Mouse (Mus musculus): Measurements from ENCODE around the gene Atf5. TPM values are rescaled to one million over a fixed set of nuclear protein-coding genes. Genes with fewer than 3 reads are reported as not detected.

Gene Atf5
- polyA plus RNA-seq (2015; fragmentation: Illumina TruSeq; extraction: RNeasy Lipid Tissue Mini Kit (QIAGEN cat#74804); ENCODE audit: insufficient read depth, low replicate concordance), result 10.8 TPM

DNA sequence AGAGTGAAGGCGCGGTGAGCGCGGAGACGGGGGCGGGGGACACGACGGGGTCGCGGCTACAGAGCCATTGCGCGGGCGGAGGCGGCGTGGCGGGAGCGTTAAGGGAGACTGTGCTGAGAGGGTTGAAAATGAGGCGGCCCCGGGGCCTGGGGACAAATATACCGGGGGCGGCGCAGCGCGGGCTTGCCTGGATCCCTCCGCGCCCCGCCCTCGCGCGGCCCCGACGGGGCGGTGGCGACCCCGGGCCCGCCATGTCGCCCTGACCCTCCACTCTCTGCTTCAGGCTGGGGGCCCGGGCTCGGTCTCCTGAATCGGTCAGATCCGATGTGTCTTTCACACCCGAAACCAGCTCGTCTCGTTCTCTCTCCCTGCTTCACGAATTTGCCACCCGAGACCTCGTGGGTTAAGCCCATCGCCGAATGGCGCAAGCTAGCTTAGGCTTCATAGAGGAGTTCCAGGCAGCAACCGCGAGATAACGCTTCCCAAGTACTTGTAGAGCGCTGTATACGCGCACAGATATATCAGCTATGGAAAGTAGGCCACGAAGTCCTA lies at the start of gene Atf5:
TSS of gene Atf5 (minus strand) at position 189 of the 552 bp plus-strand sequence.

DNA sequence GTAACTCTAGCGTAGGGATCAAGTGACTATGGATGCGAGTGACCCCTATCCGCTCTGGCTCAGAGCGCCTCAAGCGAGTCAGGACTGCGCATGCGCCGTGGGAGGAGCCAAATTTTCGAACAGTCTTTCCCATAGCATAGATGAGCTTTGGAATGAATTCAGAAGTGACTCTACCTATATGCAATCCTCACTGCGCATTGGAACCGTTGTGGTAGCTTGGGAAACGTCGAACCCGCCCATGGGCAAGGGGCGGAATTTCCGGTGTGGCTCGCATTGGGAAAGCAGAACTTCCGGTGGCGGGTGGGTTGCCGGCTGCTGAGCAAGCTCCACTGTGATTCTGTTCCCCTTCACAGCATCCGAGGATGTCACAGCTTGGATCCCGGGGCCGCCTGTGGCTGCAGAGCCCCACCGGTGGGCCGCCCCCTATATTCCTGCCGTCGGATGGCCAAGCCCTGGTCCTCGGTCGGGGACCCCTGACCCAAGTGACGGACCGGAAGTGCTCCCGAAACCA lies 40.6 kb upstream of the Atf5 start, which contains the start of gene Pnkp:
TSS of gene Pnkp (plus strand) at position 98 of the 511 bp plus-strand sequence.

DNA sequence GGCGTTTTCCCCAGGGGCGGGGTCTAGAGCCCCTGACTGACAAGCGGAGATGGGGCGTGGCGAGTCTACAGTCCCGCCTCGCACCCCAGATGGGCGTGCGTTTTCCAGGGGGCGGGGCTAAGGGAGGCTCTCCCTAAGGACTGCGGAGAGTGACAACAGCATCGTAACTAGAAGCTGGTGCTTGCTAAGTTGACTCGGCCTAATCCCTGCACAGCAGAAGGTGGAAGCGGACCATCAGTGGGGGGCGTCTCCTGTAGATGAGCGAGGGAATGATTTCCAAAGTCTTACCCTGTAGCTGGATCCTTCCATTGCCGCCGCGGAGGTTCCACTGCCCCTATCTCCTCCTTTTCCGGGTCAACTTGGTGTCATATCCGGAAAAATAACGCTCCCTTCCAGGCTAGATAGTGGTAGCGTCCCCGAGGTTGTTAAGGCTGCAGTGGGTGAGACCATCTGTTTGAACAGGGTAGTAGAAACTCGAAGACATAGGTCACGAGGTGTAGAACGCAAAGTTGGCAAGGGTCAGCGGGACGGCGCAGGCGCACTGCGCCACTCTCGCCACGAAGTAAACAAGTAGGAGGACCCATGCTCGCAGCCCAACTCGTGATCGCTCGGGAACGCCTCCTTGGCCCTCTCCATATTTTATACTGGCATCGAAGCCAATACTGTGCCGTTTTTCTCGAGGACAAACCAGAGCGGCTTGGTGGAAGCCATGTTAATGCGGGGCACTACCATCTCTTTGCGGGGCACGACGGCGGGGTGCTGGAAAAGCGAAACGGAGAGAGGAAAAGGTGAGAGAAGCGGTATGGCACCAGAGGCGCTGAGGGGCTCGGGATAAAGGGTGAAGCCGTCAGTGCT lies 32.3 kb upstream of the Atf5 start, which contains the start of the genes Akt1s1 and Tbc1d17:
TSS of gene Akt1s1 (plus strand) at position 431 of the 855 bp plus-strand sequence.
TSS of gene Tbc1d17 (minus strand) at position 519 of the 855 bp plus-strand sequence.

DNA sequence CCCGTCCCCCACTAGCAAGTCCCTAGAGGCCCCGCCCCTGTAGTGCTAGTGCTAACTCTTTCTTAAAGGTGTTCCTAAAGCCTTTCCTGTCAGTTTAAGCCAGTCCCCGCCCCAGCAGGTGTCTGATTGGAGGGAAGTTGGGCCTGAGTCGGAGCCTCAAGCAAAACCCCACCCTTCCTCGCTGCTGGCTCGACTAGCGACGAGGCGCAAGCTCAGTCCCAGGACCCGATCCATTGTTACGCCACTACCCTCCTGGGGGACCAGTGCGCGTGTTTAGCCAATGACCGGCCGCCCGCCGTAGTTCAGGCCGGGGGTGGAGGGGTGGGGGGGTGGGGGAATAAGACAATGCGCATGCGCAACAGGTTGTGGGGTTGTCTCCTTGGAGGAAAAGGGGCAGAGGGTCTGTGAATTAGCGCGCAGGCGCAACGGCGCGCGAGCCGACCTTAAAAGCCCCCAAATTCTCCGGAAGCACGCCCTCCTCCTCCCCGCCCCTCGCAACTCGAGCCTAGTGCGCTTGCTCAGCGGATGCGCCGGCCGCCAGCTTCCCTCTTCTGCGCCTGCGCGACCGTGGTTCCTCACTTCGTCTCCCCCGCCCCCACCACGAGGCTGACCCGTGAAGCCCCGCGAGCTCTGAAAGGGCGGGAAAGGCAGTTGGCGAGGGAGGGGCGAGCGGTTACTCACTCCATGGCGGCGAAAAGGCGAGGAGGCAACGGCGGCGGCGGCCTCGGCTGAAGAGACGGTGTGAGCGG lies 563 bp downstream of the Atf5 start, which contains the start of the genes Nup62 and Il4i1:
TSS of gene Nup62 (plus strand) at position 368 of the 749 bp plus-strand sequence.
TSS of gene Il4i1 (plus strand) at position 667 of the 749 bp plus-strand sequence.

Other genes with a start within 250 kb of the Atf5 start
- 205 TPM for gene Napsa, start 244.3 kb downstream of the Atf5 start, polyA plus RNA-seq (2015; fragmentation: Illumina TruSeq; extraction: RNeasy Lipid Tissue Mini Kit (QIAGEN cat#74804); ENCODE audit: insufficient read depth, low replicate concordance)
- gene Kcnc3, start 226.0 kb downstream of the Atf5 start, polyA plus RNA-seq (2015; fragmentation: Illumina TruSeq; extraction: RNeasy Lipid Tissue Mini Kit (QIAGEN cat#74804); ENCODE audit: insufficient read depth, low replicate concordance), result 1.2 TPM
- not detected for gene Myh14, start 145.8 kb downstream of the Atf5 start, polyA plus RNA-seq (2015; fragmentation: Illumina TruSeq; extraction: RNeasy Lipid Tissue Mini Kit (QIAGEN cat#74804); ENCODE audit: insufficient read depth, low replicate concordance)
- not detected for gene Izumo2, start 107.9 kb downstream of the Atf5 start, polyA plus RNA-seq (2015; fragmentation: Illumina TruSeq; extraction: RNeasy Lipid Tissue Mini Kit (QIAGEN cat#74804); ENCODE audit: insufficient read depth, low replicate concordance)
- 43.6 TPM for gene Vrk3, start 68.2 kb downstream of the Atf5 start, polyA plus RNA-seq (2015; fragmentation: Illumina TruSeq; extraction: RNeasy Lipid Tissue Mini Kit (QIAGEN cat#74804); ENCODE audit: insufficient read depth, low replicate concordance)
- 1.3 TPM for gene Zfp473, start 65.6 kb downstream of the Atf5 start, polyA plus RNA-seq (2015; fragmentation: Illumina TruSeq; extraction: RNeasy Lipid Tissue Mini Kit (QIAGEN cat#74804); ENCODE audit: insufficient read depth, low replicate concordance)
- gene Nup62, start 570 bp downstream of the Atf5 start, polyA plus RNA-seq (2015; fragmentation: Illumina TruSeq; extraction: RNeasy Lipid Tissue Mini Kit (QIAGEN cat#74804); ENCODE audit: insufficient read depth, low replicate concordance), result 19.2 TPM
- 71.8 TPM for gene Il4i1, start 271 bp downstream of the Atf5 start, polyA plus RNA-seq (2015; fragmentation: Illumina TruSeq; extraction: RNeasy Lipid Tissue Mini Kit (QIAGEN cat#74804); ENCODE audit: insufficient read depth, low replicate concordance)
- gene Akt1s1, start 32.3 kb upstream of the Atf5 start, polyA plus RNA-seq (2015; fragmentation: Illumina TruSeq; extraction: RNeasy Lipid Tissue Mini Kit (QIAGEN cat#74804); ENCODE audit: insufficient read depth, low replicate concordance), result 9.0 TPM
- gene Tbc1d17, start 32.4 kb upstream of the Atf5 start, polyA plus RNA-seq (2015; fragmentation: Illumina TruSeq; extraction: RNeasy Lipid Tissue Mini Kit (QIAGEN cat#74804); ENCODE audit: insufficient read depth, low replicate concordance), result 21.1 TPM
- gene Pnkp, start 40.5 kb upstream of the Atf5 start, polyA plus RNA-seq (2015; fragmentation: Illumina TruSeq; extraction: RNeasy Lipid Tissue Mini Kit (QIAGEN cat#74804); ENCODE audit: insufficient read depth, low replicate concordance), result 22.1 TPM
- 4.1 TPM for gene Ptov1, start 53.1 kb upstream of the Atf5 start, polyA plus RNA-seq (2015; fragmentation: Illumina TruSeq; extraction: RNeasy Lipid Tissue Mini Kit (QIAGEN cat#74804); ENCODE audit: insufficient read depth, low replicate concordance)
- gene Med25, start 76.1 kb upstream of the Atf5 start, polyA plus RNA-seq (2015; fragmentation: Illumina TruSeq; extraction: RNeasy Lipid Tissue Mini Kit (QIAGEN cat#74804); ENCODE audit: insufficient read depth, low replicate concordance), result 14.6 TPM
- 24.7 TPM for gene Fuz, start 79.4 kb upstream of the Atf5 start, polyA plus RNA-seq (2015; fragmentation: Illumina TruSeq; extraction: RNeasy Lipid Tissue Mini Kit (QIAGEN cat#74804); ENCODE audit: insufficient read depth, low replicate concordance)
- 41.2 TPM for gene Ap2a1, start 112.8 kb upstream of the Atf5 start, polyA plus RNA-seq (2015; fragmentation: Illumina TruSeq; extraction: RNeasy Lipid Tissue Mini Kit (QIAGEN cat#74804); ENCODE audit: insufficient read depth, low replicate concordance)
- not detected for gene Tsks, start 126.5 kb upstream of the Atf5 start, polyA plus RNA-seq (2015; fragmentation: Illumina TruSeq; extraction: RNeasy Lipid Tissue Mini Kit (QIAGEN cat#74804); ENCODE audit: insufficient read depth, low replicate concordance)
- 1.5 TPM for gene Cpt1c, start 158.2 kb upstream of the Atf5 start, polyA plus RNA-seq (2015; fragmentation: Illumina TruSeq; extraction: RNeasy Lipid Tissue Mini Kit (QIAGEN cat#74804); ENCODE audit: insufficient read depth, low replicate concordance)
- gene Prmt1, start 169.9 kb upstream of the Atf5 start, polyA plus RNA-seq (2015; fragmentation: Illumina TruSeq; extraction: RNeasy Lipid Tissue Mini Kit (QIAGEN cat#74804); ENCODE audit: insufficient read depth, low replicate concordance), result 116 TPM
- 140 TPM for gene Irf3, start 181.0 kb upstream of the Atf5 start, polyA plus RNA-seq (2015; fragmentation: Illumina TruSeq; extraction: RNeasy Lipid Tissue Mini Kit (QIAGEN cat#74804); ENCODE audit: insufficient read depth, low replicate concordance)
- 6.8 TPM for gene Bcl2l12, start 182.1 kb upstream of the Atf5 start, polyA plus RNA-seq (2015; fragmentation: Illumina TruSeq; extraction: RNeasy Lipid Tissue Mini Kit (QIAGEN cat#74804); ENCODE audit: insufficient read depth, low replicate concordance)
- 22.6 TPM for gene Scaf1, start 199.7 kb upstream of the Atf5 start, polyA plus RNA-seq (2015; fragmentation: Illumina TruSeq; extraction: RNeasy Lipid Tissue Mini Kit (QIAGEN cat#74804); ENCODE audit: insufficient read depth, low replicate concordance)
- gene Rras, start 201.3 kb upstream of the Atf5 start, polyA plus RNA-seq (2015; fragmentation: Illumina TruSeq; extraction: RNeasy Lipid Tissue Mini Kit (QIAGEN cat#74804); ENCODE audit: insufficient read depth, low replicate concordance), result 30.0 TPM
- gene Prr12, start 236.2 kb upstream of the Atf5 start, polyA plus RNA-seq (2015; fragmentation: Illumina TruSeq; extraction: RNeasy Lipid Tissue Mini Kit (QIAGEN cat#74804); ENCODE audit: insufficient read depth, low replicate concordance), result 4.3 TPM
- 21.1 TPM for gene Nosip, start 245.8 kb upstream of the Atf5 start, polyA plus RNA-seq (2015; fragmentation: Illumina TruSeq; extraction: RNeasy Lipid Tissue Mini Kit (QIAGEN cat#74804); ENCODE audit: insufficient read depth, low replicate concordance)
- gene Prrg2, start 246.0 kb upstream of the Atf5 start, polyA plus RNA-seq (2015; fragmentation: Illumina TruSeq; extraction: RNeasy Lipid Tissue Mini Kit (QIAGEN cat#74804); ENCODE audit: insufficient read depth, low replicate concordance), result 3.5 TPM

Measured in spleen, adult 10 weeks (tissue).